Mouse (Mus musculus): ENCODE data around the gene Ccdc34. TPM values are rescaled to one million over a fixed set of nuclear protein-coding genes. Genes with fewer than 3 reads are reported as not detected.

The Ccdc34 gene
- 10 to 100 TPM; 17.9 to 21.1 TPM for total RNA-seq (2021)

- DNase-seq (ENCODE audit: extremely low spot score in 1 of 2, low spot score in 1 of 2) = peak; percentile 80 to 83
Measured at GRCm38 (mm10) chr2:110017616-110018505, at the start of gene Ccdc34. Gene Ccdc34 (plus strand): TSS chr2:110017817.

DNA sequence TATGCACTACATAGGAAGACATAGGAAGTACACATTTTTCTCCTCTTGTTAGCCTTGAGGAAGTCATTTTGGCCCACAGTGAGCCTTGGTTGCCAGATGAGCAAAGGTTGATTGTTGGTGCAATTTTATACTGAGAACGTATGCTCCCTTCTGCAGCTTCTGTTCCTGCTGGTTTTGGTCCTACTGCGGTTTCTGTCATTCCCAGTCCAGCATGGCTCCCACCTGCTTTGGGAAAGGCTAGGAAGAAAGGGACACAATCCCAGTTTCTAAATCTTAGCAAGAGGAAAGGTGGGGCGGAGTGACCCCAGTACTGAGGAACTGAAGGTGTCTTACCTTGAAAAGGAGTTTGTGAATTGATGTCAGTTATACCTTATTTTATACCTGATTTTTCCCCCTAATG is 48.2 kb upstream of the Ccdc34 start:
- DNase-seq (ENCODE audit: extremely low spot score in 1 of 2, low spot score in 1 of 2) = no peak

DNA sequence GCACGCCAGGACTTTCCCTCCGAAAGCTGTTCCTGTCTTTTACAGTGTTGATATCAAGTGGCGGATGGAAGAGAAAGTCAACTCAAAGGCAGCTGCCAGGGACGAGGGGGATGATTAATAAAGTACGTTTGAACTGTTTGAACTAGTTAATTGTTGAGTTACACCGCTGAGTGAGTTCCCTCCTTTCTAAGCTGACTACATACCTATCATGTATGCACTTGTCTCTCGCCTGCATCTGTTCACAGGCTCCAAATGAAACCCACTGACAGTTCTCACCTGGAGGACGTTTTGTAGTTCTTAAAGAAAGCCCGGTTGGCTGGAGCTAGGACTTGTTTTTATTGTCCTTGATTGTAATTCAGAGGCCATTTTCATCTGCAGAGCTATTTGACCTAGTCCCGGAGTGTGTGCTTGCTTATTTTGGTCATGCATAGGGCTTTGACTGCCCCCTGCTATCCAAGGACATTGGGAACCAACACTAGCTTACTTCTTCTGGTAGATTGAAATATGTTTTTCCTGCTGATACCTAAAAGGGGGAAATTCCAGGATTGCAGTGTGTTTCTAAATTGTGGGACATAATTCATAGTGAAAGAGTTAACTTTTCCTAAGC is 47.6 kb upstream of the Ccdc34 start:
- no peak for DNase-seq (ENCODE audit: extremely low spot score in 1 of 2, low spot score in 1 of 2)

DNA sequence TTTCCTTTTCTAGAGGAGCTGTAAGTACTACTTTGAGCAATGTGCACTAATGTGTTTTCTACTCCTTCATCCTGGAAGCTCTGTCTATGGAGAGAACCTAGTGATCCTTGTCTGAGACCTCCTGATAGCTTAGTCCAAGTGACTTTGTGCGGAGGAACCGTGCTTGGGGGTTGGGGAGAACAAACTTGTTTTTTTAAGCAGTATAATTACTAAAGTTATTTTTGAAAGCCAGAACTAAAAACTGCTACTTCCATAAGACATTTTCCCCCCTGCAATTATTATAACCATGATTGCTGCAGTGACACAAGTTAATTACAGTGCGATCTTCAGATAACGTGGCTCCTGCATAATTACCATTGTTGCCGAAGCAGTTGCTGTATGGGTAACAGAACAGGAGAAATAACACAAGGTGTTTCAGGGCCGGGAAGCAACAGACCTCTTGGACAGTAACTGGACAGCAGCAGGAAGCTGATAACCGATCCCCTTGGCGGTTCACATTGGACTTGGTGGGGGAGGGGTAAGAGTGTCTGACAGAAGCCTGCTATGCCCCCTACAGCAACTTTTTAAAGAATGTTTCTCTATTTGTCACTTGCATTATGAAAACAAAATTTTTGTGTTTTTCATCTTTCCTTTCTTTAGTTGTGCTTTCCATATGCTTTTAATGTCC is 46.7 kb upstream of the Ccdc34 start:
- DNase-seq (ENCODE audit: extremely low spot score in 1 of 2, low spot score in 1 of 2) = no peak

DNA sequence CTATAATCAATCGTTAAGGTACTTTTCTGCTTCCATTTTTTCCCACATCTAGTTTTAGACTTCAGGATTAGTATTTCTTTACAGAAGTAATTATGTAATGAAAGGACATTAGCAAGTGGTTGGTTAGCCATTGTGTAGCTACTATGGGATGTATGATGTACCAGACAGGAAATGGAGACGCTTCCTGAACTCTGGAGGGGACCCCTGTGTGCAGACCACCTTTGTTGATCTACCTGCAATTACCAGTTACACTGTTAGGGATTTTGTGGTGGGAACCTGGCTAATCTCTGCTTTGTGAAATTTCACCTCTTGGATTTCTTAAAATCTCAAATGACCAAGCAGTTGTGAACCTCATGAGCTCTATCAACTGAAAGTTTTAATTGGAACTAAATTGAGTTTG is 45.3 kb upstream of the Ccdc34 start:
- DNase-seq (ENCODE audit: extremely low spot score in 1 of 2, low spot score in 1 of 2) = no peak

- DNase-seq (ENCODE audit: extremely low spot score in 1 of 2, low spot score in 1 of 2) = no peak
Measured at GRCm38 (mm10) chr2:109972922-109973321, 44.7 kb upstream of the Ccdc34 start.

GRCm38 (mm10) chr2:109974807-109975206 is 42.8 kb upstream of the Ccdc34 start:
- no peak for DNase-seq (ENCODE audit: extremely low spot score in 1 of 2, low spot score in 1 of 2)

- DNase-seq (ENCODE audit: extremely low spot score in 1 of 2, low spot score in 1 of 2) = no peak
Measured at GRCm38 (mm10) chr2:109976181-109976580, 41.4 kb upstream of the Ccdc34 start.

DNA sequence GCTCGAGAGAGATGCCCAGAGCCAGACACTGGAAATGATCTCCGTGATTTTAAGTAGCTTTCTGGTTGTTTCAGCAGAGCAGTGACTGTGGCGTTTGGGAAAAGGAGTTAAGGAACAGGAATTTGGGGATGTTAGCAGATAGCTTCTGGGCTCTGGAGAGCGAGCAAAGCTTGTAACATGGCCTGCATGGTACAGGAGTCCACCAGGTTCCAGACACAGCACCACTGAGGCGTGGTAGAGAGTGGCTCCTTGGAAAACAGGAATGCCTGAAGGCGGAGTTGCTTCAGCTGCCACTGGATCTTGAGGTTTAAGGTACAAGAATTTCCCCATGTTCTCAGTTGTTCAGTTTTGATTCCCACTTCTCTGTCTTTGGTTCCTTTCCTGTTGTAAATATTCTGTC is 40.3 kb upstream of the Ccdc34 start:
- DNase-seq (ENCODE audit: extremely low spot score in 1 of 2, low spot score in 1 of 2) = no peak

DNA sequence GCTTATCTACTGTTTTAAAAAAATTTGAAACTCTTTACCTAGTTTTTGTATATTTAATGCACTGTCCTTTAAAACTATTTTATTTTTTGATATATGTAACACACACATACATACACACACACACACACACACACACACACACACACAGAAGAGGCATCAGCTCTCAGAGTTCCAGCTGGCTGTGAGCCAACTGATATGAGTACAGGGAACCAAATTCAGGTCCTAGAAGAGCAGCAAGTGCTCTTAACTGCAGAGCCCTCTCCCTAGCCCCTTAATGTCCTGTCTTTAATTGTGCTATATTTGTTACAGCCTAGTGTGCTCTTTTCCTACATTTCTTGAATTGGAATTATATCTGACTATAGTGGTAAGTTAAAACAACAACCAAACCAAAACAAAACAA is 38.4 kb upstream of the Ccdc34 start:
- no peak for DNase-seq (ENCODE audit: extremely low spot score in 1 of 2, low spot score in 1 of 2)

GRCm38 (mm10) chr2:109983435-109983834 is 34.2 kb upstream of the Ccdc34 start:
- no peak for DNase-seq (ENCODE audit: extremely low spot score in 1 of 2, low spot score in 1 of 2)

GRCm38 (mm10) chr2:109984930-109985329 is 32.7 kb upstream of the Ccdc34 start:
- no peak for DNase-seq (ENCODE audit: extremely low spot score in 1 of 2, low spot score in 1 of 2)

DNA sequence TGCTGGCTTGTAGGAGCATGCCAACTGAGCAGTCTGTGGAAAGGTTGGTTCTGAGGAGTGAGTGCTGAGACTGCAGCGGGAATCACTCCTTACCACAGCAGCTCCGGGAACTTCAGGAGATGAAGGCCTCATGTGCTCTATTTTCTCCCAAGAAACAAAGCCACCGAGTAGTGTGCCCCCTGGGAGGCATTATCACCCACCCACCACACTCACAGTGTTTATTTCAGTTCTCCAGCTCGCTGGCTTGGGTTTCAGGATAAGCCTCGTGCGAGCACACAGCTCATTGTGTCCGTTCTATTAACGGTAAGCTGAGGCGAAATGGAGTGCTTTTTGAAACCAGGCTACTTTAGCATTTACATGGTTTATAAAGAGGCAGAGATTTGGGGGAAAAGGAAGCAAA is 32.1 kb upstream of the Ccdc34 start:
- no peak for DNase-seq (ENCODE audit: extremely low spot score in 1 of 2, low spot score in 1 of 2)

DNA sequence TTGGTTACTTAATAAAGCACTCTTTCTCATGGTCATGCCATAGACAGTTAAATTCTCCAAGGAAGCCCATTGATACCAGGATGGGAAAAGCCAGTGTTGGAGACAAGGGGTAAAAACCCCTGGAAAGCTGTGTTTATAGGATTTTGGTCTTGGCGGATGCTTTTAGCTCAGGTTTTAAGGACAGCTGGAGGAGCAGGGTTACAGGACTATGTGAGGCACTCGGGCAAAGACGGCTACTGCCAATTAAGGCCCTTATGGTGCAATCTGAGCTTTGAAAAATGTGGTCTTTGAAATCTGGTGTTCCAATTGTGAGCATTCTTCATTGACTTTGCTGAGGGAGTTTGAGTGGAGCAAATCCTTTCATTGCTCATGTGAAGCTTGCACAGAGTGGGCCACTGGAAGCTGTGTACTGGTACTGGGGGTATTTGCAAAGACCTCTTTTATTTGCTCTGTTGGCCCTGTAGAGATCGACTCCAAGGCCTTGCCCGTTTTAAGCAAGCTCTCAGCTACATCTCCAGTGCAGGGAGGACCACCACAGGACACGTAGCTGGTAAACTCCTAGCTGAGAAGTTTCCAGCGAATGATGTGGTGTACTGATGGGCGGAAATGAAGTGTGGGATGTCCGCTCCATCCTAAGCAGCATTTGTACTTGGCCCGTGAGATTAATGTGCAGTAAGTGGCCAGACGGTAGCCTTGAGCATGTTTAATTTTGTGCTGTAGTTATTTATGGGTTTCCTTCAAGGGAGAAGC is 31.4 kb upstream of the Ccdc34 start:
- DNase-seq (ENCODE audit: extremely low spot score in 1 of 2, low spot score in 1 of 2) = no peak

GRCm38 (mm10) chr2:109987946-109988345 is 29.7 kb upstream of the Ccdc34 start:
- no peak for DNase-seq (ENCODE audit: extremely low spot score in 1 of 2, low spot score in 1 of 2)

- DNase-seq (ENCODE audit: extremely low spot score in 1 of 2, low spot score in 1 of 2) = no peak
Measured at GRCm38 (mm10) chr2:109989196-109989595, 28.4 kb upstream of the Ccdc34 start.

DNA sequence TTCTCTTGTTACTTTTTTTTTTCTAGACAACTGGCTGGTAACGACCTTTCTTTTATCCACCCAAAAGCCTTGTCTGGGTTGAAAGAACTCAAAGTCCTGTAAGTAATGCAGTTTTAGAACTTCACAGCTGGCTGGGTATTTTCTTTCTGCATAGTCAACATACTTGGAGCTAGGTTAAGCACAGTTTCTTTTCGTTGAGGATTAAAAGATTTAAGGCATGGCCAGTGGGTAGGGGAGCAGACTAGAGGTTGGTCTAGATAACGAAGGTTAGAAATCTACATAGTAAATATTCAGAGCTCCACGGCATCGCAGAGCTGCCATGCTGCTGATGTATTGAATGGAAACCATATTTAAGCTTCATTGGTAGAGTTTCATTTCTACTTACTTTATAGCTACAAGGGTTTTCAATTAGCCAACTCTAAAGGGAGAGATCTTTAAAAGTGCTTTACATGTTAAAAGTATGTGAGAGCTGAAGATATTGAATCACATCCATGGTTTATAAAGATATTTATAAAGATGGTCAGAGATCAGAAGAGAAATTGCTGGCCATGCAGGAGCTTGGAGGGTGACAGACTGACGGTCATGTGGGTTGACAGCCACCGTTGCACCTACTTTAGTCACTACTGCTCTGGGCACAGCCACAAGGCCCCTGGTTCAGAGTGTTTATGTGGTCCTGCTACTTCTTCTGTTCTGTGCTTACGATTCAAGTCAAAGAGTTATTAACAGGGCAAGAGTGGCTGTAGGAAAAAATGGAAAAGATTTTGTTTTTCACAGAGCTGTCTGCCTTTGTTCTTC is 27.7 kb upstream of the Ccdc34 start:
- DNase-seq (ENCODE audit: extremely low spot score in 1 of 2, low spot score in 1 of 2) = no peak

DNA sequence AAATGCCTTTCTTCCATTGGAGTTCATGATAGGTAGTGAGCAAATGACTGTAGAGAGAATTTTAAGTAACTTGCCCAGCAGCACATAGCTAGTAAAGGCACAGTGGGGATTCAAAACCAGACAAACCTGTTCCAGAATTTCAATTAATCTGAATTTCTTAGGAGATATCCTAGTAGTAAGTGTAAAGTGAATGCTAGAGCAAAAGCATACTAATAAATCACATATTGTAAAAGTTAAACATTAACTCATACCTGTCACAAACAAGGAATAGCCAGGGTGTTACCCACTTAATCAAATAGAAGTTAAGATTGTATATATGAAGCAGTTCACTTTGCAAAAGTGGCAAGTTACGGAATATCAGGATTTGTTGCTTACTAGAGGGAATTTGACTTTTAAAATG is 25.9 kb upstream of the Ccdc34 start:
- no peak for DNase-seq (ENCODE audit: extremely low spot score in 1 of 2, low spot score in 1 of 2)

DNA sequence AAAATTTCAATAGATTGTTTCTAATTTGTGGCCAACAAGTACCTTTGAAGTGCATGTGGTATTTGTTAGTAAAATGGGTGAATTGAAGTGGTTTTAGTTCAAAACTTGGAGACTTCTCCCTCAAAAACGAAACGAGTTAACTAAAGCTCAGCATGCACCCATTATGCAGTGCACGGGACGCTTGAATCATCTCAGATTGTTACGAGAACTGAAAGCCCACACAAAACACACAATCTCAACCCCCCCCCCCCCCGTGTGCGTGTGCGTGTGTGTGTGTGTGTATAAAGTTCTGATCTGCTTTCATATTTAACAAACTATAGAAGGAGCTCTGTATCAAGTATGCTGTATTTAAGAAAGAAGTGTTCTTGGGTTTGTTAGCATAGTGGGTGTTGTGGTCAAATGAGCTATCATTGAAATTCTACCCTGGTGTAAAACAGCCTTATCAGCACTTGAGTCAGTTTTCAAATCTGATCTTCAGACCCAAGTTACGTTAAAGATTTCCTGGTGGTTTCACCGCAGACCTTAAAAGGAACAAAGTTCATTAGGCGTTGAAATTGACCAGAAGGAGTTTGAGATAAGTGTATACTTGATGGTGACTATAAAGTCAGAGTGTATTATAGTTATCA is 25.1 kb upstream of the Ccdc34 start:
- no peak for DNase-seq (ENCODE audit: extremely low spot score in 1 of 2, low spot score in 1 of 2)

- no peak for DNase-seq (ENCODE audit: extremely low spot score in 1 of 2, low spot score in 1 of 2)
Measured at GRCm38 (mm10) chr2:109993404-109993803, 24.2 kb upstream of the Ccdc34 start.

Measured in layer of hippocampus, postnatal 25 days (tissue).